8 mouse cellular contexts compared by ENCODE assay signal in genomic region chr8:124794486-124794780, GRCm38 (mm10). TPM values are rescaled to one million over a fixed set of nuclear protein-coding genes. Genes with fewer than 3 reads are reported as not detected.
DNase-seq lines count a peak whose midpoint lies in the region; ATAC-seq lines count a peak whose summit lies in the region.

No protein-coding gene starts in this region.

- H3K9ac ChIP-seq in heart, embryonic 13.5 days: peak overlapping the region; percentile 56
- no peak overlapping the region for H3K9ac ChIP-seq in liver, embryonic 16.5 days (ENCODE audit: low read depth, low read length)

- H3K27me3 ChIP-seq in heart, embryonic 13.5 days (replicated peaks): peaks cover 82% of the 10 kb centered on the region
- H3K27me3 ChIP-seq in liver, embryonic 16.5 days (ENCODE audit: control insufficient read depth, insufficient read depth, low read depth, low read length): peaks cover 59% of the 10 kb centered on the region

- H3K27ac ChIP-seq in heart, embryonic 13.5 days (replicated peaks): no peak overlapping the region
- no peak overlapping the region for H3K27ac ChIP-seq in liver, embryonic 16.5 days (ENCODE audit: low read length)

- ATAC-seq in common myeloid progenitor, adult 5-6 weeks (replicated peaks; ENCODE audit: low read depth, poor library complexity, severe bottlenecking): peak; percentile 48
- ATAC-seq in heart, embryonic 13.5 days (ENCODE audit: extremely low read depth, insufficient number of reproducible peaks, low FRiP score, low TSS enrichment): no peak; the same call in 1 of the 2 replicates
- no peak for ATAC-seq in liver, embryonic 16.5 days (ENCODE audit: low read depth)

- peaks cover 35% of the 10 kb centered on the region for H3K4me1 ChIP-seq in heart, embryonic 13.5 days
- peaks cover 6% of the 10 kb centered on the region for H3K4me1 ChIP-seq in liver, embryonic 16.5 days (ENCODE audit: control insufficient read depth, low read depth, low read length)

- H3K36me3 ChIP-seq in heart, embryonic 13.5 days: no peaks in the 10 kb centered on the region
- no peaks in the 10 kb centered on the region for H3K36me3 ChIP-seq in liver, embryonic 16.5 days (ENCODE audit: control insufficient read depth, insufficient read depth)

- 2% methylated on average over 25 of the region's 25 CpGs for WGBS in heart, embryonic 13.5 days
- under 1% methylated on average over 25 of the region's 25 CpGs for WGBS in liver, embryonic 16.5 days (ENCODE audit: insufficient replicate concordance)

- peak; percentile 71 for DNase-seq in left cerebral cortex, adult 18-20 months (ENCODE audit: low spot score in 2 of 2)
- DNase-seq in left cerebral cortex, adult 11 months (ENCODE audit: low spot score): no peak
- DNase-seq in kidney, postnatal 25 days: peak; percentile 32 to 52
- DNase-seq in ovary, adult 18-20 months (ENCODE audit: low spot score): peak; percentile 8
- peak; percentile 7 to 52 for DNase-seq in thymus, postnatal 10 days (ENCODE audit: low spot score in 2 of 2)

- H3K9me3 ChIP-seq in heart, embryonic 13.5 days: no peaks in the 10 kb centered on the region
- no peaks in the 10 kb centered on the region for H3K9me3 ChIP-seq in liver, embryonic 16.5 days (replicated peaks; ENCODE audit: control insufficient read depth, low read length)

- peak overlapping the region; percentile 98 for H3K4me2 ChIP-seq in heart, embryonic 13.5 days
- H3K4me2 ChIP-seq in liver, embryonic 16.5 days (ENCODE audit: low read depth, low read length): 0 out of 2 replicates have a peak overlapping the region, but pooled peaks have one; percentile 77

- H3K4me3 ChIP-seq in heart, embryonic 13.5 days: peak overlapping the region; percentile 72
- peak overlapping the region; percentile 9; the same call in 1 of the 2 replicates for H3K4me3 ChIP-seq in liver, embryonic 16.5 days (ENCODE audit: low read depth, low read length)

RNA-seq across cellular contexts. Expression of gene Trim67, which starts 1.5 kb away (rescaled TPM):
- total RNA-seq in left cerebral cortex, adult 18-20 months (2021): 1 to 10 TPM; 1.5 to 2.2 TPM
- total RNA-seq in common myeloid progenitor, adult 5-6 weeks (2017): not detected in 2 replicates
- polyA plus RNA-seq in heart, embryonic 13.5 days (2015; fragmentation: Nextera tagmentation; extraction: Ambion mirVana): 0.16 and 0.17 TPM in 2 replicates
- 0.02 TPM in 2 replicates for polyA plus RNA-seq in liver, embryonic 16.5 days (2015; fragmentation: Nextera tagmentation; extraction: Ambion mirVana)

RNA-seq across cellular contexts. Expression of gene Fam89a, which starts 42.8 kb away (rescaled TPM):
- total RNA-seq in left cerebral cortex, adult 18-20 months (2021): under 1 TPM; 0.49 to 0.53 TPM
- not detected in 2 replicates for total RNA-seq in common myeloid progenitor, adult 5-6 weeks (2017)
- 2.2 and 2.4 TPM in 2 replicates for polyA plus RNA-seq in heart, embryonic 13.5 days (2015; fragmentation: Nextera tagmentation; extraction: Ambion mirVana)
- 2.1 and 2.3 TPM in 2 replicates for polyA plus RNA-seq in liver, embryonic 16.5 days (2015; fragmentation: Nextera tagmentation; extraction: Ambion mirVana)
